Mouse (Mus musculus): ENCODE measurements around the gene Adam1a. TPM values are rescaled to one million over a fixed set of nuclear protein-coding genes. Genes with fewer than 3 reads are reported as not detected.
"Not testable (repeated sequence)": the region's sequence is repeated elsewhere in the genome, so short reads cannot be mapped to it uniquely, and the experiment has no call there.

Gene Adam1a
- polyA plus RNA-seq, 1 experiment from 2014 or later: 1.3 TPM

- H3K27ac ChIP-seq: no peak overlapping the region
- no peak for DNase-seq (ENCODE audit: low spot score)
- no peaks in the 10 kb centered on the region for H3K27me3 ChIP-seq (ENCODE audit: low read depth, poor library complexity, severe bottlenecking)
- no peaks in the 10 kb centered on the region for H3K4me1 ChIP-seq
- no peaks in the 10 kb centered on the region for H3K9me3 ChIP-seq (replicated peaks)
- no peak overlapping the region for H3K4me3 ChIP-seq
- no peaks in the 10 kb centered on the region for H3K36me3 ChIP-seq
- 87% methylated on average over 7 of the region's 7 CpGs for WGBS
Measured at GRCm38 (mm10) chr5:121510009-121510408, 35.3 kb downstream of the Adam1a start.

DNA sequence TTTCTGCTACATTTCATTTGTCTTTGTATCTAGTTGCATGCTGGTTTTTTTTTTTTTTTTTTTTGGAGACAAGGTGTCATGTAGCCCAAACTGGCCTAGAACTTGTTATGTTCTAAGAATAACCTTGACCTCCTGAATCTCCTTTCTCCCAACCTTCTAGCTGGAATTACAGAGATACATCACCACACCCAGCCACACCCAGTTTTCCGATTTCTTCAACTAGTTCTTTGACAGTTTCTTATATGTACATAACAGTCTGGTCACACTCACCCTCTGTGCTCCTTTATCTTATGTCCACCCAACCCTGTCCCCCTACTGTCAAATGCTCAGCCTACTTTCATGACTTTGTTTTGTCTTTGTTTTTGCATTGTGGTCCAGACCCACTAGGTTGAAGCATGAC, 38.4 kb downstream of the Adam1a start:
- H3K4me1 ChIP-seq: no peaks in the 10 kb centered on the region
- H3K36me3 ChIP-seq: no peaks in the 10 kb centered on the region
- H3K27ac ChIP-seq: no peak overlapping the region
- H3K27me3 ChIP-seq (ENCODE audit: low read depth, poor library complexity, severe bottlenecking): no peaks in the 10 kb centered on the region
- no peaks in the 10 kb centered on the region for H3K9me3 ChIP-seq (replicated peaks)
- WGBS: 92% methylated on average over 1 of the region's 1 CpGs
- no peak for DNase-seq (ENCODE audit: low spot score)
- no peak overlapping the region for H3K4me3 ChIP-seq

- H3K4me3 ChIP-seq: no peak within 1 kb of the TSS
- no peak within 1 kb of the TSS for H3K27ac ChIP-seq
- H3K27me3 ChIP-seq (ENCODE audit: low read depth, poor library complexity, severe bottlenecking): no peaks in the 10 kb centered on the region
- H3K4me1 ChIP-seq: no peaks in the 10 kb centered on the region
- H3K9me3 ChIP-seq (replicated peaks): no peaks in the 10 kb centered on the region
- H3K36me3 ChIP-seq: no peaks in the 10 kb centered on the region
- 75% methylated on average over 3 of the region's 3 CpGs for WGBS
- no peak for DNase-seq (ENCODE audit: low spot score)
Measured at GRCm38 (mm10) chr5:121503231-121503630, 42.1 kb downstream of the Adam1a start, which contains the start of gene Adam1b. Gene Adam1b (minus strand): TSS chr5:121503435.

- DNase-seq (ENCODE audit: low spot score); H3K4me3 ChIP-seq; H3K4me1 ChIP-seq; H3K27ac ChIP-seq; H3K27me3 ChIP-seq (ENCODE audit: low read depth, poor library complexity, severe bottlenecking); H3K36me3 ChIP-seq; H3K9me3 ChIP-seq (replicated peaks): not testable (repeated sequence)
- WGBS: 78% methylated on average over 11 of the region's 17 CpGs
Measured at GRCm38 (mm10) chr5:121501424-121501996, 43.8 kb downstream of the Adam1a start.

- no peaks in the 10 kb centered on the region for H3K27me3 ChIP-seq (ENCODE audit: low read depth, poor library complexity, severe bottlenecking)
- no peaks in the 10 kb centered on the region for H3K9me3 ChIP-seq (replicated peaks)
- H3K4me1 ChIP-seq: no peaks in the 10 kb centered on the region
- no peak for DNase-seq (ENCODE audit: low spot score)
- H3K27ac ChIP-seq: no peak overlapping the region
- no peaks in the 10 kb centered on the region for H3K36me3 ChIP-seq
- WGBS: 75% methylated on average over 7 of the region's 7 CpGs
- H3K4me3 ChIP-seq: no peak overlapping the region
Measured at GRCm38 (mm10) chr5:121500719-121501118, 44.6 kb downstream of the Adam1a start.

DNA sequence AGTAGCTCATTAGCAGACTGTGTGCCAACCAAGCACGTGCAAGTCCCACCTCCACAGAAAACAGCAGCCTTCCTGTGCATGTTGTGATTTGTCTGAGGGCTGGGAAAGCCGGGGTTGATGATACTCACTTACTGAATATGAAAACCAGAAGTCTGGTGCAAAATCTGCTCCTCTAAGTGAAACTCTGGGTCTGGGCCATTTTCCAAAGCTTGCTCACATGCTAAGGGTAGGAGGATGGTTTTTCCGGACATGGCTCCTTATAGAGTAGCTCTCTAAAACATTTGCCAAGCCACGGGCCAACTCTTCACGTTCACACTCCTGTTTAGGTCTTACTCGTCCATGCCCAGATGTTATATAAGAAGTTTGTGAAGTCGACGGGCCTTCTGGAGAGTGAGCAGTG, 52.0 kb downstream of the Adam1a start:
- H3K4me1 ChIP-seq: peaks cover 10% of the 10 kb centered on the region
- WGBS: 81% methylated on average over 8 of the region's 8 CpGs
- no peak overlapping the region for H3K4me3 ChIP-seq
- H3K27me3 ChIP-seq (ENCODE audit: low read depth, poor library complexity, severe bottlenecking): no peaks in the 10 kb centered on the region
- no peaks in the 10 kb centered on the region for H3K9me3 ChIP-seq (replicated peaks)
- no peak overlapping the region for H3K27ac ChIP-seq
- DNase-seq (ENCODE audit: low spot score): no peak
- H3K36me3 ChIP-seq: no peaks in the 10 kb centered on the region

- 87% methylated on average over 5 of the region's 5 CpGs for WGBS
- Histone ChIP-seq H3K36me3 (no peaks in the 10 kb centered on the region), H3K4me1 (no peaks in the 10 kb centered on the region), H3K4me3 (no peak overlapping the region), H3K27ac (no peak overlapping the region), H3K9me3 (replicated peaks) (no peaks in the 10 kb centered on the region), H3K27me3 (ENCODE audit: low read depth, poor library complexity, severe bottlenecking) (no peaks in the 10 kb centered on the region)
- no peak for DNase-seq (ENCODE audit: low spot score)
Measured at GRCm38 (mm10) chr5:121484801-121485200, 60.5 kb downstream of the Adam1a start.

GRCm38 (mm10) chr5:121477680-121478079, 67.6 kb downstream of the Adam1a start:
- Histone ChIP-seq H3K4me1 (no peaks in the 10 kb centered on the region), H3K4me3 (no peak overlapping the region), H3K9me3 (replicated peaks) (no peaks in the 10 kb centered on the region), H3K27me3 (ENCODE audit: low read depth, poor library complexity, severe bottlenecking) (no peaks in the 10 kb centered on the region), H3K36me3 (no peaks in the 10 kb centered on the region), H3K27ac (no peak overlapping the region)
- no peak for DNase-seq (ENCODE audit: low spot score)
- whole genome bisulfite sequencing: 42% methylated on average over 3 of the region's 3 CpGs

- no peak overlapping the region for H3K27ac ChIP-seq
- no peaks in the 10 kb centered on the region for H3K36me3 ChIP-seq
- no peaks in the 10 kb centered on the region for H3K27me3 ChIP-seq (ENCODE audit: low read depth, poor library complexity, severe bottlenecking)
- H3K4me3 ChIP-seq: no peak overlapping the region
- no peak for DNase-seq (ENCODE audit: low spot score)
- no peaks in the 10 kb centered on the region for H3K9me3 ChIP-seq (replicated peaks)
- no peaks in the 10 kb centered on the region for H3K4me1 ChIP-seq
- WGBS: 93% methylated on average over 1 of the region's 1 CpGs
Measured at GRCm38 (mm10) chr5:121476040-121476439, 69.2 kb downstream of the Adam1a start.

DNA sequence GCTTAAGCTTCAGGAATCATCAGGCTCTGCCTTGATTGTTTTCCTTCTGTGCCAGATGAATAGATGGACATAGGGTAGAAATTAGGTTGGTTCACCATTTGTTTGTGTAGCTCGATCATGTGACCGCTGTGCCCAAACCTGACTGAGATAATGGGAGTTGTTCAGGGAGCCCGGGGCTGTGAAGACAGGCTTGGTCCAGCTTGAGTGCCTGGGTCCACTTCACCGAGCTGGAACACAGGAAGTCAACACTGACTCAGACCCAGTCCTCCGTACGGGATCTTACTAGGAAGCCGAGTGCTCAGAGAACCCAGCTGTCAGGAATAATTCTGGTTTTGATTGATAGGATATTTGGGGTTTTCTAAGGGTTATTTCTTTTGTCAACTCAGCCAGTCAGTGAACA, 70.7 kb downstream of the Adam1a start:
- Histone ChIP-seq H3K4me3 (no peak overlapping the region), H3K36me3 (no peaks in the 10 kb centered on the region), H3K4me1 (no peaks in the 10 kb centered on the region), H3K27ac (no peak overlapping the region), H3K9me3 (replicated peaks) (no peaks in the 10 kb centered on the region), H3K27me3 (ENCODE audit: low read depth, poor library complexity, severe bottlenecking) (no peaks in the 10 kb centered on the region)
- 91% methylated on average over 7 of the region's 7 CpGs for WGBS
- no peak for DNase-seq (ENCODE audit: low spot score)

- DNase-seq (ENCODE audit: low spot score): no peak
- Histone ChIP-seq H3K9me3 (replicated peaks) (no peaks in the 10 kb centered on the region), H3K4me1 (no peaks in the 10 kb centered on the region), H3K27me3 (ENCODE audit: low read depth, poor library complexity, severe bottlenecking) (no peaks in the 10 kb centered on the region), H3K27ac (no peak overlapping the region), H3K4me3 (no peak overlapping the region), H3K36me3 (no peaks in the 10 kb centered on the region)
- 86% methylated on average over 2 of the region's 2 CpGs for WGBS
Measured at GRCm38 (mm10) chr5:121472411-121472810, 72.9 kb downstream of the Adam1a start.

- Histone ChIP-seq H3K4me3 (no peak overlapping the region), H3K27me3 (ENCODE audit: low read depth, poor library complexity, severe bottlenecking) (no peaks in the 10 kb centered on the region), H3K9me3 (replicated peaks) (no peaks in the 10 kb centered on the region), H3K27ac (no peak overlapping the region), H3K4me1 (no peaks in the 10 kb centered on the region), H3K36me3 (no peaks in the 10 kb centered on the region)
- 26% methylated on average over 3 of the region's 3 CpGs for WGBS
- no peak for DNase-seq (ENCODE audit: low spot score)
Measured at GRCm38 (mm10) chr5:121469566-121469965, 75.7 kb downstream of the Adam1a start.

Data from limb, embryonic 10.5 days (tissue).